ENCODE assay signal across 9 mouse cellular contexts in genomic region chr11:88585880-88586279, GRCm38 (mm10).
DNase-seq lines count a peak whose midpoint lies in the region; ATAC-seq and TF ChIP-seq lines count a peak whose summit lies in the region.
"Had no signal": no experiment of that assay in that cellular context is flagged by ENCODE, and none has a peak within 500 bp of the region (broad histone marks: within the 10 kb centered on the region; RNA-seq: fewer than 3 reads in every experiment).

No protein-coding gene starts in this region.

- peaks cover 3% of the 10 kb centered on the region; the same call in 1 of the 2 replicates for H3K36me3 ChIP-seq in kidney, postnatal 0 days (ENCODE audit: insufficient read depth, low read length)
- H3K36me3 ChIP-seq in embryonic facial prominence, embryonic 15.5 days: peaks cover 5% of the 10 kb centered on the region; the same call in 1 of the 2 replicates
- H3K36me3 ChIP-seq in hindbrain, embryonic 14.5 days (replicated peaks; ENCODE audit: control insufficient read depth, insufficient read depth): no peaks in the 10 kb centered on the region
- no peaks in the 10 kb centered on the region; the same call in 1 of the 2 replicates for H3K36me3 ChIP-seq in neural tube, embryonic 14.5 days (ENCODE audit: control insufficient read depth, insufficient read depth, low read length)

- no peaks in the 10 kb centered on the region for H3K27me3 ChIP-seq in kidney, postnatal 0 days (ENCODE audit: insufficient read depth, low read length)
- no peaks in the 10 kb centered on the region for H3K27me3 ChIP-seq in embryonic facial prominence, embryonic 15.5 days
- no peaks in the 10 kb centered on the region for H3K27me3 ChIP-seq in hindbrain, embryonic 14.5 days (ENCODE audit: control insufficient read depth, insufficient read depth, low read length)
- H3K27me3 ChIP-seq in neural tube, embryonic 14.5 days (ENCODE audit: control insufficient read depth, insufficient read depth, low read length): no peaks in the 10 kb centered on the region

- no peak overlapping the region for H3K4me2 ChIP-seq in kidney, postnatal 0 days (ENCODE audit: low read length)
- H3K4me2 ChIP-seq in embryonic facial prominence, embryonic 15.5 days (replicated peaks): no peak overlapping the region
- H3K4me2 ChIP-seq in hindbrain, embryonic 14.5 days (replicated peaks): peak overlapping the region; percentile 31
- peak overlapping the region; percentile 7; the same call in 1 of the 2 replicates for H3K4me2 ChIP-seq in neural tube, embryonic 14.5 days (ENCODE audit: low read depth, low read length)

- H3K27ac ChIP-seq in kidney, postnatal 0 days: peak overlapping the region; percentile 88
- H3K27ac ChIP-seq in embryonic facial prominence, embryonic 15.5 days (replicated peaks): peak overlapping the region; percentile 39; the same call in 1 of the 2 replicates
- H3K27ac ChIP-seq in hindbrain, embryonic 14.5 days: peak overlapping the region; percentile 83
- H3K27ac ChIP-seq in neural tube, embryonic 14.5 days (ENCODE audit: low read depth, low read length): peak overlapping the region; percentile 78

- TF ChIP-seq CTCF in kidney, postnatal 0 days (IDR thresholded peaks at IDR 0.05; ENCODE audit: low read depth): no peak

- H3K9ac ChIP-seq in kidney, postnatal 0 days (ENCODE audit: low read depth, low read length): no peak overlapping the region
- H3K9ac ChIP-seq in embryonic facial prominence, embryonic 15.5 days: no peak overlapping the region
- no peak overlapping the region; the same call in 1 of the 2 replicates for H3K9ac ChIP-seq in hindbrain, embryonic 14.5 days
- no peak overlapping the region for H3K9ac ChIP-seq in neural tube, embryonic 14.5 days (replicated peaks; ENCODE audit: low read depth, low read length)
- H3K9ac ChIP-seq: liver, postnatal 0 days had no signal

- DNase-seq in kidney, postnatal 0 days (ENCODE audit: low spot score): no peak
- no peak for DNase-seq in kidney, adult 11 months
- no peak for DNase-seq in hindbrain, embryonic 14.5 days (ENCODE audit: low spot score)
- DNase-seq in cerebellum, postnatal 36 days: no peak
- DNase-seq in MN1 (ENCODE audit: low spot score): no peak
- DNase-seq in kidney, postnatal 36 days: no peak
- DNase-seq: liver, postnatal 0 days had no signal

- WGBS in kidney, postnatal 0 days: 59% methylated on average over 2 of the region's 2 CpGs
- WGBS in embryonic facial prominence, embryonic 15.5 days: 74% methylated on average over 2 of the region's 2 CpGs
- 42% methylated on average over 2 of the region's 2 CpGs for WGBS in hindbrain, embryonic 14.5 days
- whole genome bisulfite sequencing in neural tube, embryonic 14.5 days: 26% methylated on average over 2 of the region's 2 CpGs

- H3K9me3 ChIP-seq in kidney, postnatal 0 days (replicated peaks; ENCODE audit: low read length): no peaks in the 10 kb centered on the region
- no peaks in the 10 kb centered on the region for H3K9me3 ChIP-seq in embryonic facial prominence, embryonic 15.5 days (replicated peaks)
- no peaks in the 10 kb centered on the region for H3K9me3 ChIP-seq in hindbrain, embryonic 14.5 days (ENCODE audit: control insufficient read depth, low read length)
- H3K9me3 ChIP-seq in neural tube, embryonic 14.5 days (ENCODE audit: control insufficient read depth, low read length): no peaks in the 10 kb centered on the region

- H3K4me3 ChIP-seq in kidney, postnatal 0 days (replicated peaks; ENCODE audit: low read depth, low read length): no peak overlapping the region
- no peak overlapping the region for H3K4me3 ChIP-seq in embryonic facial prominence, embryonic 15.5 days (replicated peaks)
- H3K4me3 ChIP-seq in hindbrain, embryonic 14.5 days (replicated peaks; ENCODE audit: low read length): no peak overlapping the region
- no peak overlapping the region for H3K4me3 ChIP-seq in neural tube, embryonic 14.5 days (ENCODE audit: low read depth, low read length)

- H3K4me1 ChIP-seq in kidney, postnatal 0 days (replicated peaks; ENCODE audit: insufficient read depth, low read length): peaks cover 77% of the 10 kb centered on the region
- H3K4me1 ChIP-seq in embryonic facial prominence, embryonic 15.5 days: peaks cover 88% of the 10 kb centered on the region
- peaks cover 93% of the 10 kb centered on the region for H3K4me1 ChIP-seq in hindbrain, embryonic 14.5 days (replicated peaks; ENCODE audit: control insufficient read depth, insufficient read depth, low read length)
- peaks cover 88% of the 10 kb centered on the region for H3K4me1 ChIP-seq in neural tube, embryonic 14.5 days (ENCODE audit: control insufficient read depth, insufficient read depth, low read length)

- no peak for ATAC-seq in kidney, postnatal 0 days (replicated peaks; ENCODE audit: low FRiP score, low read depth)
- ATAC-seq in embryonic facial prominence, embryonic 15.5 days (ENCODE audit: insufficient number of reproducible peaks, low FRiP score, low TSS enrichment, low read depth): no peak
- no peak for ATAC-seq in hindbrain, embryonic 14.5 days (ENCODE audit: low FRiP score)
- ATAC-seq in neural tube, embryonic 14.5 days (ENCODE audit: low read depth): no peak
- ATAC-seq: liver, postnatal 0 days had no signal

Comparison
In these comparisons a context has a peak if more than half of its experiments do, and no peak if none do; other contexts are left out.
1. H3K4me2 ChIP-seq: peak in hindbrain, embryonic 14.5 days (single experiment) and neural tube, embryonic 14.5 days (single experiment); none in kidney, postnatal 0 days (single experiment) and embryonic facial prominence, embryonic 15.5 days (single experiment).
2. Peak in every context shown above with its lines, with median percentiles within 50 percentile points of each other: H3K27ac ChIP-seq.